Mouse (Mus musculus) CH12.LX (cell line): ENCODE measurements around the gene Eps8. TPM values are rescaled to one million over a fixed set of nuclear protein-coding genes. Genes with fewer than 3 reads are reported as not detected.

Experiments
- DNase-seq: peaks from one replicate; pipeline ENCODE4 v3.0.0-alpha.2; 2013; ENCODE audit errors: extremely low read depth
- H3K27ac ChIP-seq: 2 replicates; pipeline ENCODE4 v1.5.1; 2012; ENCODE audit warnings: low read depth, mild to moderate bottlenecking, control low read depth, moderate library complexity; ENCODE audit not compliant: insufficient read depth
- H3K27me3 ChIP-seq: replicated peaks from 2 replicates; pipeline ENCODE3; 2012; ENCODE audit warnings: inconsistent platforms
- H3K36me3 ChIP-seq, 2 experiments: replicated peaks in 1 of 2; 2 replicates each; pipeline versions ENCODE3 to v1.6.1; 2012; ENCODE audit warnings: inconsistent platforms in 1 of 2, low read length in 1 of 2, mild to moderate bottlenecking in 1 of 2, mixed read lengths in 1 of 2, moderate library complexity in 1 of 2; ENCODE audit not compliant: control insufficient read depth in 1 of 2, insufficient read depth in 1 of 2
- H3K4me1 ChIP-seq, 2 experiments: 2 replicates each; pipeline ENCODE4 v1.6.1; 2012; ENCODE audit warnings: inconsistent platforms in 1 of 2, moderate library complexity in 1 of 2; ENCODE audit not compliant: insufficient read depth in 2 of 2, control insufficient read depth in 1 of 2
- H3K4me2 ChIP-seq: 2 replicates; pipeline ENCODE4 v1.6.1; 2012; ENCODE audit warnings: low read depth, mild to moderate bottlenecking, control low read depth; ENCODE audit not compliant: poor library complexity, insufficient read depth, severe bottlenecking
- H3K4me3 ChIP-seq, 3 experiments: fragments of 150-350 bp in 1 of 3; sonication (generic) in 1 of 3; replicated peaks in 1 of 3; 2 replicates each; pipeline versions ENCODE3 to v1.5.1; 2011 to 2012; ENCODE audit warnings: low read depth in 2 of 3, low read length in 2 of 3, mild to moderate bottlenecking in 2 of 3, moderate library complexity in 2 of 3, control low read depth in 1 of 3, improper control_type of control experiment in 1 of 3, inconsistent platforms in 1 of 3, mixed read lengths in 1 of 3; ENCODE audit not compliant: poor library complexity in 1 of 3
- H3K79me2 ChIP-seq: replicated peaks from 2 replicates; pipeline ENCODE4 v1.6.1; 2012; ENCODE audit warnings: mild to moderate bottlenecking, moderate library complexity; ENCODE audit not compliant: control insufficient read depth, poor library complexity, insufficient read depth, severe bottlenecking; ENCODE audit errors: extremely low read depth
- H3K9ac ChIP-seq: 2 replicates; pipeline ENCODE4 v1.6.1; 2012; ENCODE audit warnings: low read depth, mild to moderate bottlenecking, control low read depth, moderate library complexity; ENCODE audit not compliant: insufficient read depth
- H3K9me3 ChIP-seq: replicated peaks from 2 replicates; pipeline ENCODE3; 2012; ENCODE audit warnings: low read length, inconsistent platforms, mixed read lengths
- BHLHE40 ChIP-seq: IDR thresholded peaks from 2 replicates; pipeline ENCODE4 v1.6.1; 2011; ENCODE audit warnings: mild to moderate bottlenecking, low read depth, low read length, improper control_type of control experiment
- CTCF ChIP-seq, 2 experiments: IDR thresholded peaks in 1 of 2; conservative IDR thresholded peaks in 1 of 2; 2 replicates each; pipeline ENCODE4 v1.5.1; 2011 to 2012; ENCODE audit warnings: low read depth in 2 of 2, low read length in 2 of 2, improper control_type of control experiment in 1 of 2, inconsistent platforms in 1 of 2, mild to moderate bottlenecking in 1 of 2, moderate library complexity in 1 of 2
- EP300 ChIP-seq: IDR thresholded peaks from 2 replicates; pipeline ENCODE4 v1.6.1; 2011; ENCODE audit warnings: low read length, improper control_type of control experiment
- HCFC1 ChIP-seq: IDR thresholded peaks from 2 replicates; pipeline ENCODE4 v1.6.1; 2012; ENCODE audit warnings: low read depth, mild to moderate bottlenecking, inconsistent platforms, low read length, improper control_type of control experiment
- MEF2A ChIP-seq: IDR thresholded peaks from 2 replicates; pipeline ENCODE4 v1.6.1; 2014; ENCODE audit warnings: low read depth, mild to moderate bottlenecking, inconsistent platforms, low read length, improper control_type of control experiment, borderline replicate concordance
- MXI1 ChIP-seq: IDR thresholded peaks from 2 replicates; pipeline ENCODE4 v1.6.1; 2011; ENCODE audit warnings: mild to moderate bottlenecking, low read depth, low read length, improper control_type of control experiment
- PAX5 ChIP-seq: IDR thresholded peaks from 2 replicates; pipeline ENCODE4 v1.6.1; 2012; ENCODE audit warnings: low read length, inconsistent platforms, mixed read lengths
- RCOR1 ChIP-seq: conservative IDR thresholded peaks from 2 replicates; pipeline ENCODE4 v1.6.1; 2012; ENCODE audit warnings: low read depth, mild to moderate bottlenecking, inconsistent platforms, low read length, improper control_type of control experiment
- TCF12 ChIP-seq: IDR thresholded peaks from 2 replicates; pipeline ENCODE4 v1.6.1; 2014; ENCODE audit warnings: low read depth, mild to moderate bottlenecking, inconsistent platforms, low read length, improper control_type of control experiment
- USF1 ChIP-seq: IDR thresholded peaks from 2 replicates; pipeline ENCODE4 v1.6.1; 2014; ENCODE audit warnings: low read depth, mild to moderate bottlenecking, inconsistent platforms, low read length, improper control_type of control experiment
- ZNF384 ChIP-seq: IDR thresholded peaks from 2 replicates; pipeline ENCODE4 v1.6.1; 2012; ENCODE audit warnings: low read depth, low read length, improper control_type of control experiment, inconsistent platforms
- dilution Hi-C: fragments of 300-500 bp; cut with MboI; formaldehyde crosslinking; loops from 2 replicates; pipeline ENCODE4 v1.14.3; 2020; ENCODE audit warnings: low sequenced_read_pairs; ENCODE audit not compliant: extremely low pct_unique_long_range_greater_than_20kb, extremely low pct_ligation_motif_present
- in situ Hi-C: fragments of 300-500 bp; cut with MboI; formaldehyde crosslinking; loops from 3 replicates; pipeline ENCODE4 v1.14.3; 2019; ENCODE audit warnings: low sequenced_read_pairs, low pct_ligation_motif_present, low pct_unique_long_range_greater_than_20kb, mixed read lengths
- polyA plus RNA-seq: library from polyadenylated mRNA; unstranded; fragments of >175 nt; gene quantifications from 2 replicates; pipeline ENCODE4 v1.2.1, GENCODE M21; 2012; ENCODE audit warnings: low read depth; ENCODE audit not compliant: insufficient read length
- total RNA-seq, 2 experiments: library from RNA; depleted of rRNA; stranded (reverse); fragments of 300-350 nt in 1 of 2; fragments of >200 nt in 1 of 2; gene quantifications; 2 replicates each; pipeline ENCODE4 v1.2.3; 2012 to 2014

The Eps8 gene
- total and polyA plus RNA-seq, 3 experiments: 2.2 to 7.4 (median 2.2) TPM

GRCm38 (mm10) chr6:137443089-137443488 lies 211.6 kb downstream of the Eps8 start:
- dilution Hi-C loops: no loop called here
- no peak for DNase-seq
- H3K27me3 ChIP-seq: no peaks in the 10 kb centered on the region
- no peaks in the 10 kb centered on the region for H3K9me3 ChIP-seq
- H3K36me3 ChIP-seq: no peaks in the 10 kb centered on the region
- peaks cover 0 to 6% of the 10 kb centered on the region in 2 experiments; a peak in 3 of 4 replicates for H3K4me1 ChIP-seq
- no peak overlapping the region for H3K4me3 ChIP-seq
- in situ Hi-C loops: loop anchor here (10.0 kb wide), 2 partner anchors 202 to 282 kb away; no protein-coding TSS in a partner anchor
- no peak overlapping the region for H3K27ac ChIP-seq
- H3K9ac ChIP-seq: no peak overlapping the region
- H3K4me2 ChIP-seq: no peak overlapping the region
- no peak for TF ChIP-seq CTCF (conservative IDR thresholded peaks at IDR 0.05 in 1 of 2, IDR thresholded peaks at IDR 0.05 in 1 of 2; ENCODE audit: low read depth in 2 of 2, low read length in 2 of 2)
- no peak for TF ChIP-seq RCOR1
- TF ChIP-seq USF1: no peak
- TF ChIP-seq ZNF384: no peak
- no peak for TF ChIP-seq MEF2A
- no peaks in the 10 kb centered on the region for H3K79me2 ChIP-seq

- Histone ChIP-seq H3K9ac (no peak overlapping the region), H3K4me2 (no peak overlapping the region), H3K9me3 (no peaks in the 10 kb centered on the region), H3K4me1 (no peaks in the 10 kb centered on the region), H3K27ac (no peak overlapping the region), H3K4me3 (no peak overlapping the region), H3K79me2 (no peaks in the 10 kb centered on the region), H3K27me3 (no peaks in the 10 kb centered on the region), H3K36me3 (no peaks in the 10 kb centered on the region)
- in situ Hi-C loops: loop anchor here (10.0 kb wide), 2 partner anchors 204 to 284 kb away; no protein-coding TSS in a partner anchor
- dilution Hi-C loops: no loop called here
- no peak for DNase-seq
- no peak for TF ChIP-seq PAX5
- no peak for TF ChIP-seq TCF12
- TF ChIP-seq EP300: no peak
- no peak for TF ChIP-seq BHLHE40
- TF ChIP-seq MXI1: no peak
- TF ChIP-seq USF1: no peak
Observed at GRCm38 (mm10) chr6:137440559-137441486, 213.9 kb downstream of the Eps8 start.

- TF ChIP-seq HCFC1: no peak
- in situ Hi-C loops (no loop called here), dilution Hi-C loops (no loop called here)
- DNase-seq: no peak
- Histone ChIP-seq H3K27ac (no peak overlapping the region), H3K27me3 (no peaks in the 10 kb centered on the region), H3K9ac (no peak overlapping the region), H3K4me2 (peak overlapping the region; percentile 55), H3K79me2 (no peaks in the 10 kb centered on the region), H3K4me1 (no peaks in the 10 kb centered on the region; a peak in 1 of 4 replicates), H3K36me3 (no peaks in the 10 kb centered on the region), H3K4me3 (no peak overlapping the region), H3K9me3 (no peaks in the 10 kb centered on the region)
Observed at GRCm38 (mm10) chr6:137437902-137438580, 216.6 kb downstream of the Eps8 start.
